Mouse (Mus musculus): ENCODE data around the gene Bcl11a.

GRCm38 (mm10) chr11:24062495-24063096, 15.3 kb upstream of the Bcl11a start:
- no peak for TF ChIP-seq CTCF (IDR thresholded peaks at IDR 0.05; ENCODE audit: insufficient read depth, low read depth, low read length)
- TF ChIP-seq POLR2A (IDR thresholded peaks at IDR 0.05; ENCODE audit: insufficient read depth, low read depth, low read length) = no peak
